18 mouse cellular contexts compared by ENCODE assay signal in genomic region chr3:69497178-69497577, GRCm38 (mm10).
"Had no signal": no experiment of that assay in that cellular context is flagged by ENCODE, and none has a peak within 500 bp of the region (broad histone marks: within the 10 kb centered on the region; RNA-seq: fewer than 3 reads in every experiment).

No protein-coding gene starts in this region.

- DNase-seq: forebrain, postnatal 0 days; gastrocnemius, postnatal 14 days; gastrocnemius, postnatal 36 days; heart, adult 11 months; heart, adult 2 months; heart, postnatal 14 days; heart, postnatal 36 days; kidney, adult 11 months; kidney, adult 2 months; kidney, adult 9 months; kidney, postnatal 14 days; kidney, postnatal 36 days; layer of hippocampus, adult 9-11 months; layer of hippocampus, postnatal 36 days; left cerebral cortex, postnatal 4 days had no signal

- ATAC-seq: forebrain, postnatal 0 days; hindbrain, postnatal 0 days; intestine, embryonic 16.5 days; liver, embryonic 12.5 days had no signal
